Mouse (Mus musculus): ENCODE measurements around the gene Maats1.

The Maats1 gene

DNA sequence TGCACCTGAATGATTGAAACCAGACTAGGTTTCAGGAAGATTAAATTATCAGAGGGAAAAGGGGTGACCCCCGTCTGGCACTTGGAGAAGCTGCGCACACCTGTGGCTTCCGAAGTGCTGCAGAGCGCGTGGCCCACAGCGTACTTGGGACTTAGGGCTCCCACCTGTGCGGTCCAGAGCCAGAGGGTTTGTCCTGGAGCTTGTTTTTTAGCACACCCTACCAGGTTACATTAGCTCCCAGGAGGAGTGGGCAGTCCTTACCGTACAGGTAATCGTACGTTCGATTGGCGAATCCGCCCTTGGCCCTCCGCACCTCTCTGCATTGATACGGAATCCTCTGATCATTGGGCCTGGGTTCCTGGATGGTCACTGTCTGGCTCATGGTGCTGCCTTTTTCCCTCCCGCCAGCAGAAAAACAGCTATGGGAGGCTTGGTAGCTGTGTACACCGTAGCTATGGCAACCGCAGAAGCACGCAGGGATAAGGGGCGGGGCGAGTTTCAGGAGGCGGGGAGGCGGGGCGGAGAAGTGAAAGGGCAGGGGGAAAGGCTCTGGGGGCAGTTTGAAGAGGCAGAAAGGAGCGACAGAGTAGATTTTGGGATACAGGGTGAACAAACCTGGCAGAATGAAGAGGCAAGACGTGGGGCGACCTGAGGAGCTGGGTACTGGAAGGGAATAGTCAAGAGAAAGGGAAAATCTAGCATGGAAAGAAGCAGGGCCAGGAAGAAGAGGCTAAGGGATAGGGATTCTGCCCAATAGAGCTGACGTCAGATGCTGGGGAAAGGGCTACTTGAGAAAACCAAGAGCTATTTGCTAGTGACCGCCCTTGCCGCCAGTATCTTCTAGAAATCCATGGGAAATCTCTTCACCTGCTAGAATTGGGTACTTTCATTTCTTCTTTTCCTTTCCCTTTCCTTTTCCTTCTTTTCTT lies at the start of gene Maats1:
Gene Maats1, minus strand, starts transcription at position 748 of the 929 bp plus-strand sequence.
- peak; percentile 94 for DNase-seq (ENCODE audit: low read depth, low spot score)

DNA sequence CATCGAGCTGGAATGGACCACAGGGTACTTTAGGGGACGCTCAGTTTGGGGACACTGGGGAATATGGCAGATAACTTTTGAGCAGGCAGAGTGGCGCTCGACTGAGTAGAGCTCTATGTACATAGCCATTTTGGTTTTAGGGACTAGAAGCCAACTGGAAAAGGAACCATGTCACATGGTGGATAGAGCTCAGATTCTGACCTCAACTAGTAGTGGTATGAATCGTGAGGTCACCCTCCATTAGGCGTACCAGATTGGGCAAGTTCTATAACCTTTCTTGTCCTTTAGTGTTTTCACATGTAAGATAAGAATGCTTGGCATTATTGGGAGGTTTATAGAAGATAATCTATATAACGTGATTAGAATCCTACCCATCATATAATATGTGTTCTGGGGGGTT lies 48.4 kb upstream of the Maats1 start:
- no peak for DNase-seq (ENCODE audit: low read depth, low spot score)

DNA sequence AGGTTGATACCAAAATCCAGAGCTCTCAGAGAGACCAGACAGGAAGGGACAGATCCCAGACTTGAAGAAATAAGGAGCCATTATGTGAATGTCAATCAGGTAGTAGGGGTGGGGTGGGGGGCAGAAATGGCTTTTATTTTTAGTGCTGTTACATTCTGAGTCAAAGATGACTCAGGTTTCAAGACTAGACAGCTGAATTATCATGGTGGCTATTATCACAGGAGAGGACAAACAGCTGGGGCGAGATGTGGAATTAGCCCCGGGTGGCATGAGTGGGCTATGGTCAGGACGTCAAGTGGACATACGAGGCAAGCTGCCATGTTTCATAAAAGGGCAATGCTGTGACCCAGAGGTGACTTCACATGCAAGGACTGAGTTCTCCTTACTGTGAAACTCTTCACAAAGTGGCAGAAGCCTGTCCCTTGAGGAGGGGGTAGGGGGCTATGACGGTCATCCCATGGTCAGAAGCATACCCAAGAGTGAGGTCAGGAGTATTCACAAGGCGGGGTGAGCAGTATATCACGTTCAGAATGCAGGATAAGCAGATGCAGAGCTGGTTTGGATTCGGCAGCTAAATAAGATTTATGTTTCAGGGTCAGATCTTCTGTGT lies 47.4 kb upstream of the Maats1 start:
- DNase-seq (ENCODE audit: low read depth, low spot score) = no peak

- no peak for DNase-seq (ENCODE audit: low read depth, low spot score)
These were observed 46.8 kb upstream of the Maats1 start for GRCm38 (mm10) chr16:38388757-38389156.

DNA sequence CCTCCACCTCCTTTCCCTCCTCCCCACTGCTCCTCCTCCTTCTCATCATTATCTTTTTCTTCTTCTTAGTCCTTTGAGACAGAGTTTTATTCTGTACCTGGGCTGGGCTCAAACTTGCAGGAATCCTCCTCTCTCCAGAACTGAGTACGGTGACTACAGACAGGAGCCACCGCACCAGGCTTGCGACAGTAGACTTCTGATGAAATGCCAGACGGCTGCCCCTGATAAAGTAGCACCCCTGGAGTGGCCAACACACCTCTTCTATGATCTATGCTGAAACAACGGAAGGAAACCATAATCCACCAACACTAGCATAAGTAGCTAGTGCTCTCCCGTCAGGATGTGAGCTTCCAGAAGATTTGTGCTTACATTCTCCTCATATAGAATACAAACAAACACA lies 45.4 kb upstream of the Maats1 start:
- DNase-seq (ENCODE audit: low read depth, low spot score) = no peak

DNA sequence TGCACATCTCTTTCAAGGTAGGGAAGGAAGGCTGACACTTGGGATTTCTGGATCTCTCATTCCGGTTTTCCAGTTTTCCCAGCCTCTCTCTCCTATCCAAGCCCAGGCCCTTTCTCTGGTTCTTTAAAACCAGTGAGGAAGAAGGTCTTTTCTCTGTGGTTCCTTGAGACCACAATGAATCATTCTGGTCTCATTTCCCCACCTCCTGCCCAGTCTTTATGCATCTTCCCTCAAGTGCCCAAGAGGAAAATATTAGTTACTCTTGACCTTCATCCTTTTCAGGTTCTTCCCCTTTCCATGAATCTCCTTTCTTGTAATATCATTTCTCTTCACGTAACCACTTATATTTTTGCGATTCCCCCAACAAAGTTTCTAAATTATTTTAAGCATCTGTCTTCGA lies 43.8 kb upstream of the Maats1 start:
- DNase-seq (ENCODE audit: low read depth, low spot score) = no peak

DNA sequence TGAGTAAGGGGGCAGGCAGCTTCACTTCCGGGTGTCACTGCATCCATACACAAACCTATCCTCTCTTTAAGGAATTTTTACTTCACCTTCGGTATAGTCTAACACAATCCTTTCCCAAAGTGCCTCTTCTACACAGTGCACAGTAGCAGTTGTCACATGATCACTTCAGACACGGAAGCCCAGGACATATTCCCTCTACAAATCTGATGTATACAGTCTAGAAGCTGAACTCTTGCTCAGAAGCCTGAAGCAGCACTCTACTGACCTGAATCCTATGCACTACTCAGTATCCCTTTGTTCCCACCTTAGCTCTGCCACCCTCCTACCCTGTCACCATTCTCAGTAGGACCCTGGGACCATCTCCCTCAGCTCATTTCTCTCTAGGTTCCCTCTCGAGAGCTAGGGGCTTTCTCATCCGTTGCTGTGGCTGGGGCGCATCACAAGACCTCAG lies 43.3 kb upstream of the Maats1 start:
- no peak for DNase-seq (ENCODE audit: low read depth, low spot score)

DNA sequence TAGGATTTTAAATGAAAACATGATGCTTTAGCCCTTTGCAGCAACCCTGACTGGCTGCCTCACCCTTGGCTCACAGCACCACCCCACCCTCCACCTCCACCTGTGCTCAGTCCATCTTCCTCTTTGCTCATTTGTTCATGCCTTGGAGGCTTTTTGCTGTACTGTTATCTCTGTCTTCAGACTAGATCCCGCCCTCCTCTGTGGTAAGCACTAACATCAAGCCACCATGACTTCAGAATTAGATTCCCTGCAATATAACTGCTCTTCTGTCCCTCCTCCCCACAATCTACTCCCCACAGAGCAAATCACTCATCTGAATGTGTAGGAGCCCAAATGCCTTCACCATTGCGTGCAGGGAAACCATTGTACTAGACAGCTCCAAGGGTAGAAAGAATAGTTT lies 41.7 kb upstream of the Maats1 start:
- no peak for DNase-seq (ENCODE audit: low read depth, low spot score)

GRCm38 (mm10) chr16:38379926-38380325 lies 38.0 kb upstream of the Maats1 start:
- no peak for DNase-seq (ENCODE audit: low read depth, low spot score)

- DNase-seq (ENCODE audit: low read depth, low spot score) = no peak
These were observed 37.5 kb upstream of the Maats1 start for GRCm38 (mm10) chr16:38379493-38379892.

DNA sequence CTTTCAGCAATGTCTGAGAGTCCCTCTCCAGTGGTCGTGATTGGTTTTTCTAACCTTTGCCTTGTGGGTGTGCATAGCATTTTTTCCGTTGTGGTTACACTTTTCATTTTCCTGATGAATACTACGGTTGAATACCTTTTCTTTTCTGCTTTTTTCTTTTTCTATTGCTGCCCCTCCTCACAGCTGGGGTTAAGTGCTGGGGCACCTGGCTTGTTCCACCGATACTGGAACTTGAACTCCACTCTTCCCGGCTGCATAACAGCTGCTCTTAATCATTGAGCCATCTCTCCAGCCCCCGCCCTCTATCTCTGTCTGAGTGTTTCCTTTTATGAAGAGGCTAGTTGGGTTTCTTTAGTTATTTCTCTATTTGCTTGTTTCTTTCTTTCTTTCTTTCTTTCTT lies 37.1 kb upstream of the Maats1 start:
- no peak for DNase-seq (ENCODE audit: low read depth, low spot score)

- no peak for DNase-seq (ENCODE audit: low read depth, low spot score)
These were observed 36.6 kb upstream of the Maats1 start for GRCm38 (mm10) chr16:38378591-38378990.

DNA sequence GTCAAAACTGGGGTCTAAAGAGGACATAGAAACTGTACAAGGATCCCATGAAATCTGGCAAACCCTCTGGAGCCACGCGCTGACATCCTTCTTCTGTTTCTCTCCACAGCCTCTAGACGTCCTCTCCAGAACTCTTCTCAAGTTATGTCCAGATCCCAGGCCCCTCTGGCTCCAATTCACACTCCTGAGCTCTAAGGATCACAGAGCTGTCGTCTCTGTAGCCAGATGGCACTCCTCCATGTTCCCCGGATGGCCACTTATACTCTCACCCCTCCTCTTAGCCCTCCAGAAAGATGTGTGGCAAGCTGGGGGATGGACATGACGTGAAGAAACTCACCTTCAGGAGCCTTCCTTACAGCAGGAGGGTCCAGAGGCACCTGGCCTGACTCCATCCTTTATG lies 35.6 kb upstream of the Maats1 start:
- no peak for DNase-seq (ENCODE audit: low read depth, low spot score)

- no peak for DNase-seq (ENCODE audit: low read depth, low spot score)
These were observed 34.9 kb upstream of the Maats1 start for GRCm38 (mm10) chr16:38376841-38377249.

DNA sequence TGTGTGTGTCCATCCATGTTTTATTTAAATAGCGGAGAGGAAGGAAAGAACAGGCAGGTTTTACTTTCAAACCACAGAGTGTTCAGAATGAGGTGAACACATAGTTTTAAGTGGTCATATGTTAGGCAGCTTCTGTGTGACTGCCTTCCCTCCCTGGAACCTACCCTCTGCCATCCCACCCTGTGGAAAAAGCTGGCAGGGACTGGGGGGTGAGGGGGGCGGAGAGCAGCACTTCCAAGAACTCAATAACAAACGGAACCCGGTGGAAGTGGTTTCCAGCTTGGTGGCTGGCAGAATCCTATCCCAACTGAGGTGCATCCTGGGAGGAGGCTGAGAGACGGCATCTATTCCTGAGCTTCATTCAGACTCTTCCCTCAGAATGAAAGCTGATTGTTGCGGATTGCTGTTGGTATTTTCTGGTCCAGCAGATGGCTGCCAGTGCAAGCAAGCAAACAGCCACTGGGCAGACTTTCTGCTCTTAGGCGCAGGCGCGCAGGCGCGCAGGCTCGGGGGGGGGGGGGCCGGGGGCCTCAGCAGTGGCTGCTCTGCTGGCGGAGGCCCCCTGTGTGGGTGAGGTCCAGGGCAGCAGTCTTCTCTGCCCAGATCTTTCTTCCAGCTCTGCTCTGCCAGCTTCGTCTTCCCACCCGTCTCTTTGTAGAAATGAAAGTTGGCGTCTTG lies 34.4 kb upstream of the Maats1 start:
- DNase-seq (ENCODE audit: low read depth, low spot score) = peak; percentile 56

DNA sequence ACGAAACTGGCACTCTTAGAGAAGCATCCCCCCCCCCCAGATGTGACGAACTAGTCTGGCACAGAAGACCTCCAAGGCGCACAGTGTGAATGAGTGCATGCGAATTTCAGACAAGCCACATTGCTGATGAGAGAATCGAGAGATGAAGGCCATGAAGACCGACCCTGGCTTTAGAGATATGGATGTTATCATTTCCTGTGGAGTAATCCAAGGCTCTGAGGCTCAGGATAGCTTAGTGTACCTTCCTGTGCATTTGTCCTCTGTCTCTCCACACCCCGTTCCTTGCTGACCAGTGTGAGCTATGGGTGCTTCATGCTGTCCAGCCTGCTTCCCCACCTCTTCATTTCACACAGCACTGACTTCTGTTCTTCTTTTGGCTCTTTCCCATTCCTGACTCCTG lies 33.2 kb upstream of the Maats1 start:
- no peak for DNase-seq (ENCODE audit: low read depth, low spot score)

DNA sequence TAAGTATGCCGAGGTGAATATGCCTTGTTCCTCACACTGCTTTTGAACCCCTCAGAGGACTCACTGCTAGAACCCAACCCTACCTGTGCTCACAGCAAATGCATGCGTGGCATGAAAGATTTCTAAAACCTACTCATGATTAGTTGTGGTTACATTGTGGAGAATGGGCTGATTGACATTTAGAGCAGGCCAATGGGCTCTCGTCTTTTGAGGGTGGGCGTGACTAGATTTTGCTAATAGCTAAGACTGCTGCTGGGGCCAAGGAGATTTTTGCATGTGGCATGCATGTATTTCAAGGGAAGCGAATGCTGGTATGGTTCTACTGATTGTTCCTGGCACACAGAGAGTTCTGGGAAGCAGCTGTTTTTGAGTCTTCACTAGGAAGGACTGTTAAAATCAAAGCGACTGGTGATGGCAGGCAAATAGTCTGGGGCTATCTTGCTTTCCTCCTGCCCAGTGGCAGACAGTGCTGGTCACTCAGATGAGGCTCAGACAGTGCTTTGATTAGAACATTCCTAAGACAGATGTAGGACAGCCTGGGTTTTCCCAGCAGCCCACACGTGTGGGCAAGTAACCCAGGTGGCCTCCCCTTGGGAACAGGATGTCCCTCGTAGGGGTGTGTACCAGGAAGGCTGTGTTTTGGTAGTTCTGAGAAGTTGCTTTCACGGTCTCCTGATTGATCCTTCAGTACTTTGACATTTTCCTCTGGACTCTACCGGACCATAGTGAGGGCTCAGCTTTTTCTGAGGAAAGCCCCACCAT lies 32.6 kb upstream of the Maats1 start:
- peak; percentile 85 for DNase-seq (ENCODE audit: low read depth, low spot score)

DNA sequence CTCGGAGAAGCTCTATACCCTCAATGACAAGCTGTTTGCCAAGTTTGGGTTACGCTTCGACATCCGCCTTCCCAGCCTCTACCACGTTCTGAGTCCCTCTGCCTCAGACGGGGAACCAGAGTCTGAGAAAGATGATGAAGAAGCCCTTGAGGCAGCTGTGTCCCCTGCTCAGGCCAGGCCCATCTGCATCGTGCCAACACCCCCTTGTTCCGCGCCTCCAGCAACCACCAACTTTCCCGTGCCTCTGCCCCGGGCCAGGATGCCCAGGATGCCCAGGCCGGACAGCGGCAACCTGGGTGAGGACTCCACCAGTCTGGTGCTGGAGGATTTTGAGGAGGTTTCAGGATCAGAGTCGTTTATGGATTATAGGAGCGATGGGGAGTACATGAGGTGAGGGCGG lies 32.0 kb upstream of the Maats1 start:
- DNase-seq (ENCODE audit: low read depth, low spot score) = peak; percentile 33

GRCm38 (mm10) chr16:38373439-38373838 lies 31.5 kb upstream of the Maats1 start:
- peak; percentile 21 for DNase-seq (ENCODE audit: low read depth, low spot score)

DNA sequence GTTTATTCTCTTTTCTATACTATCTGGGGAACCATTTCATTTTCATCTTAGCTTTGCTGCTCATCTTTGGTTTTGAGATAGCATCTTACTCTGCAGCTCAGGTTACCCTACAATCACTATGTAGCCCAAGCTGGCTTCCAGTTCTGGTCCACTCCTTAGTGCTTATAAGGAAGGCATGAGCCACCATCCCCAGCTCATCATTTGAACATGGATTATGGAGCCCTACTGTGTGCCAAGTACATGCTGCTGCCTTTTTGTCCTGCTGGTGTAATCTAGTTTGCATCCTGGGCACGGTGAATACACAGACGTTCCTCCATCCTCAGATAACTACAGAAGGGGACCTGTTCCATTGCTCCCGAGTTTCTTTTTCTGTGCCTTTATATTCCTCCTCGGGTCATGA lies 30.9 kb upstream of the Maats1 start:
- DNase-seq (ENCODE audit: low read depth, low spot score) = no peak

GRCm38 (mm10) chr16:38371705-38372296 lies 29.9 kb upstream of the Maats1 start:
- no peak for DNase-seq (ENCODE audit: low read depth, low spot score)
